Mouse (Mus musculus) bone marrow, adult 2 months (tissue): ENCODE results near the gene Ctsa.

ENCODE experiments used
- CTCF ChIP-seq: fragments of 200-500 bp; IDR thresholded peaks from 2 replicates; pipeline ENCODE4 v1.5.1; 2011; ENCODE audit warnings: low read length, control low read depth; ENCODE audit not compliant: control insufficient read depth, insufficient read depth
- POLR2A ChIP-seq: fragments of 200-500 bp; IDR thresholded peaks from 2 replicates; pipeline ENCODE4 v1.6.1; 2011; ENCODE audit warnings: low read depth, mild to moderate bottlenecking, control low read depth, low read length, borderline replicate concordance; ENCODE audit not compliant: control insufficient read depth

- TF ChIP-seq CTCF, result no peak
- peak; percentile 78; the same call in 1 of the 2 replicates for TF ChIP-seq POLR2A
Observed at GRCm38 (mm10) chr2:164822636-164823165, 10.0 kb upstream of the Ctsa start, which contains the start of gene Zswim1.
